Mouse (Mus musculus) liver, embryonic 12.5 days (tissue): Measurements from ENCODE around the gene 6430548M08Rik. TPM values are rescaled to one million over a fixed set of nuclear protein-coding genes. Genes with fewer than 3 reads are reported as not detected.

Experiments used
- ATAC-seq: fragments of 200-750 bp; cut with Nextera tagmentation; 2 replicates; pipeline ENCODE4 v1.8.0; 2017; ENCODE audit warnings: moderate number of reproducible peaks, mild to moderate bottlenecking, moderate library complexity
- H3K27ac ChIP-seq: fragments of 300-500 bp; sonication (generic); 2 replicates; pipeline ENCODE4 v1.5.1; 2016; ENCODE audit warnings: mild to moderate bottlenecking
- H3K27me3 ChIP-seq: fragments of 300-500 bp; sonication (generic); replicated peaks from 2 replicates; pipeline ENCODE4 v1.6.1; 2016; ENCODE audit warnings: mild to moderate bottlenecking, moderate library complexity
- H3K36me3 ChIP-seq: fragments of 300-500 bp; sonication (generic); 2 replicates; pipeline ENCODE4 v1.6.1; 2016; ENCODE audit warnings: mild to moderate bottlenecking, moderate library complexity
- H3K4me1 ChIP-seq: fragments of 300-500 bp; sonication (generic); 2 replicates; pipeline ENCODE4 v1.6.1; 2016
- H3K4me2 ChIP-seq: fragments of 300-500 bp; sonication (generic); 2 replicates; pipeline ENCODE4 v1.6.1; 2016; ENCODE audit warnings: mild to moderate bottlenecking, moderate library complexity
- H3K4me3 ChIP-seq: fragments of 300-500 bp; sonication (generic); 2 replicates; pipeline ENCODE4 v1.5.1; 2016; ENCODE audit warnings: mild to moderate bottlenecking, moderate library complexity
- H3K9ac ChIP-seq: fragments of 300-500 bp; sonication (generic); 2 replicates; pipeline ENCODE4 v1.6.1; 2016; ENCODE audit warnings: mild to moderate bottlenecking, moderate library complexity
- H3K9me3 ChIP-seq: fragments of 300-500 bp; sonication (generic); replicated peaks from 2 replicates; pipeline ENCODE4 v1.6.1; 2016; ENCODE audit warnings: mild to moderate bottlenecking, moderate library complexity
- WGBS: fragments of 180-500 bp; shearing (Covaris S2); methylation state at CpG from one replicate; pipeline ENCODE4 v1.1.7; 2016; ENCODE audit not compliant: insufficient replicate concordance; 5-methylcytosine and 5-hydroxymethylcytosine counted together
- polyA plus RNA-seq: library from polyadenylated mRNA; unstranded; fragments of >200 nt; fragmentation: Nextera tagmentation; extraction: Ambion mirVana; gene quantifications from 2 replicates; pipeline ENCODE4 v1.2.1, GENCODE M21; 2016

Gene 6430548M08Rik
- polyA plus RNA-seq, 1 experiment from 2014 or later, result 1.8 TPM

DNA sequence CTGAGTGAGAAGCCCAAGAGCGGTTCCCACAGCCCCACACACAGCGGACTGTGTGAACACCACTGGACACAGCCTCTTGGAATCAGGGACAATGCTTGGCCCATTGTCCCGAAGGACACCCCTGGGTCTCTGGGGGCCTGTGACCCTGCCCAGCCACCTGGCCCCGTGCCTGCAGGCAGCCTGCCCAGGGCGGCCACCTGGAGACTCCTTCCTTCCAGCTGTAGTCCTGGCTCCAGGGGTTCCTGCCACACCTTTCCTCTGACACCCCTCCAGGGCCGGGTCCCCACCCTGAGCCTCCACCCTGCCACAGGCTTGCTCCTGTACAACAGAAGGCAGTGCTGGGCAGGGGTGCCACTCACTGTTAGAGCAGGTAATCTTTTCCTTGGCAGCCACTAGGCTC is 74.6 kb downstream of the 6430548M08Rik start:
- H3K27me3 ChIP-seq, result peaks cover 24% of the 10 kb centered on the region
- 69% methylated on average over 6 of the region's 6 CpGs for WGBS
- no peak for ATAC-seq
- no peak overlapping the region for H3K4me3 ChIP-seq
- no peaks in the 10 kb centered on the region for H3K9me3 ChIP-seq
- H3K4me2 ChIP-seq, result no peak overlapping the region
- no peaks in the 10 kb centered on the region for H3K36me3 ChIP-seq
- no peak overlapping the region for H3K27ac ChIP-seq
- H3K4me1 ChIP-seq, result peaks cover 18% of the 10 kb centered on the region; the same call in 1 of the 2 replicates
- H3K9ac ChIP-seq, result no peak overlapping the region

DNA sequence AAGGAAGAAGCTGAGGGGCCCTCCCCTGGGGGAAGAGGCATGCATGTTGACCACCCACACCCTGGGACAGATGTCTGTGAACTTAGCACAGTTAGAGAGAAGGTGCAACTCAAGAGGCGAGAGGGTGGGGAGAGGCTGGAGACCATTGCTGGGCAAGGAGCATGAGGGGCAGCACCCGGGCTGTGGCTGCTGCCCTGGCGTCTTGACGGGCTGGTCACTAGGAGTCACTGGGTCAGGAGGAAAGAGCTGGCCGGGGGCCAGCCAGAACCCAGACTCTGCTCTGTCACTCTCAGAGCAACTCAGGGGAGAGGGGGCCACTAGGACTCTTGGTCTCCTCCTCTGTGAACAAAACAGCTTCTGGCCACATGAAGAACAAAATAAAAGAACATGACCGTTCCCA is 75.5 kb downstream of the 6430548M08Rik start:
- Histone ChIP-seq H3K4me1 (peaks cover 14% of the 10 kb centered on the region; the same call in 1 of the 2 replicates), H3K9me3 (no peaks in the 10 kb centered on the region), H3K4me2 (no peak overlapping the region), H3K27me3 (peaks cover 16% of the 10 kb centered on the region), H3K9ac (no peak overlapping the region), H3K4me3 (no peak overlapping the region), H3K36me3 (no peaks in the 10 kb centered on the region), H3K27ac (no peak overlapping the region)
- 54% methylated on average over 6 of the region's 6 CpGs for WGBS
- ATAC-seq, result no peak

DNA sequence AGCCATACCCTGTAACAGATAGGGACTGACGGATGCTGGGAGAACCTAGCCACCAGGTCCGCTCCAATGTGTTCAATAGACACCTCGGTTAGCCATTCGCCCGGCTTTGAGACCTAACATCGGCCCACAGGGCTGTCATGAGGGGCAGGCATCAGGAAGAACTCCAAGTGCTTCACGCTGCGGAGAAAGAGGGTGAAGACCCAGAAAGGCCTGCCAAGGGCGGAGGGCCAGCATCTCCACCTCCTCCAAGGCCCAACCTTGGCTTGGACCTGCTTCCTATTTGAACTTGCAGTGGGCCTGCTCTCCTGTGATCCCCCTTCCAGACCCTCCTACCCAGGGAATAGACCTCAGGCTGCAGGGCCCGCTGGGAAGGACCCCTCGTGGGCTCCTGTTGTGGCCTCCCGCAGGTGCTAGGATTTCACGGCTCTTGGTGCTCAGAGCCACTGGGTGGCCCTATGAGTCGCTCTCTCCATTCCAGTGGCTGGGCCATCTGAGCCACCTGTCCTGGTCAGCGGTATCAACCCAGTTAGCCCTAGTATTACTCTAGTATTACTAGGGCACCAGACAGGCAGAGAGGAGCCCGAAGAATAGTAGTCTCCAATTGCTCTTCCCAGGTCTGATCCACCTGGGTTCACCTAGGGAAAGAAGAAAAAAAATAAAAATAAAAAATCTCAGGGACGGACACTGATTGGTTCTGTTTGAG is 76.3 kb downstream of the 6430548M08Rik start:
- Histone ChIP-seq H3K4me2 (no peak overlapping the region), H3K9me3 (no peaks in the 10 kb centered on the region), H3K27ac (no peak overlapping the region), H3K4me3 (no peak overlapping the region), H3K4me1 (0 out of 2 replicates have a peak, but pooled peaks cover 8% of the 10 kb centered on the region), H3K27me3 (peaks cover 8% of the 10 kb centered on the region), H3K9ac (no peak overlapping the region), H3K36me3 (no peaks in the 10 kb centered on the region)
- WGBS, result 65% methylated on average over 17 of the region's 17 CpGs
- ATAC-seq, result no peak

DNA sequence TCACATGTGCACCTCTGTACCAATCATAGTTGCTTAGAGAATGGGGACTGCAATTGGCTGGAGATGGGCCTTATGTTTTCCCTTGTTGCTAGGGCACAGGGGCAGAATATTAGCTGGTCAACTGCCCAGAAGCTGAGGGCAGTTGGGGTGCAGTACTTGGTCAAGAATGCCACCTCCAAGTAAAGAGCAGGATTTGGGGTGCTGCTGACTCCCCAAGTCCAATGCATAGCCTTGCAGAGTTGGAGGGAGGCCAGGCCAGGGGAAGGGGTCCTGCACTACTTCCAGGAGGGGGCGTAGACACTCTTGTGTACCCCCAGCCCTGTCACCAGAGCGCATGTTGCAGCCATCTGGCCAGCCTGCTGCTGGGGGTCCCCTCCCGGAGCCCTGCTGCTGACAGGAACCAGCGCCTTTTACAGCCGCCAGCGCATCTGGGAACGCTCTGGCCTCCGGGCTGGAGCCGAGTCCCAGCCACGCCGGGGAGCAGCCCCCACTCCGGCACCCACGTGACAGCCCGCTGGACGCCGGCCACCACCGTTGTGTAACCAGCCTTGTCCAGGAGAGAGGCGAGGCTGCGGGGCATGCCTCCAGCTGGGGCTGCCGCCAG is 77.0 kb downstream of the 6430548M08Rik start:
- WGBS, result 44% methylated on average over 20 of the region's 20 CpGs
- H3K36me3 ChIP-seq, result no peaks in the 10 kb centered on the region
- peak overlapping the region; percentile 25 for H3K4me2 ChIP-seq
- peaks cover 4% of the 10 kb centered on the region for H3K27me3 ChIP-seq
- H3K4me1 ChIP-seq, result 0 out of 2 replicates have a peak, but pooled peaks cover 3% of the 10 kb centered on the region
- no peak overlapping the region for H3K27ac ChIP-seq
- peak; percentile 44 for ATAC-seq
- no peaks in the 10 kb centered on the region for H3K9me3 ChIP-seq
- H3K9ac ChIP-seq, result no peak overlapping the region
- no peak overlapping the region for H3K4me3 ChIP-seq

DNA sequence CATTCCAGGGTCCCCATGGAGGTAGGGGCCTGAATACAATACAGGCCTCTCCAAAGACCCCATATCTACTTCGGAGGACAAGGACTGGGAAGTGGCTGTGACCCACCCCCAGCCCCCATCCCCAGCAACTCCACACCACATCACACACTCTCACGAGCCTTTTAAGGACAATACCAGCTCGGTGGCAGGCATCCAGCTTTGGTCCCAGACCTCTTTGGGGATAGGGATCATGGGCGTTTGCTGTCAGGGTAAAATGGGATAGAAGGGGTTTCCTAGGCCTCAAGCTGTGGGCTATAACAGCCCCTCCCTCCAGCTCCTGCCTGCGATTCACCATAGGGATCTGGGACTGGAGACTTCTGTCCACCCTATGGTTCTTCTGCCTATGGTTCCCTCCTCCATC is 77.7 kb downstream of the 6430548M08Rik start:
- no peak overlapping the region for H3K9ac ChIP-seq
- WGBS, result 65% methylated on average over 5 of the region's 5 CpGs
- H3K27ac ChIP-seq, result no peak overlapping the region
- H3K27me3 ChIP-seq, result peaks cover 4% of the 10 kb centered on the region
- 0 out of 2 replicates have a peak, but pooled peaks cover 2% of the 10 kb centered on the region for H3K4me1 ChIP-seq
- no peaks in the 10 kb centered on the region for H3K9me3 ChIP-seq
- no peak overlapping the region for H3K4me3 ChIP-seq
- H3K36me3 ChIP-seq, result no peaks in the 10 kb centered on the region
- no peak for ATAC-seq
- H3K4me2 ChIP-seq, result no peak overlapping the region

DNA sequence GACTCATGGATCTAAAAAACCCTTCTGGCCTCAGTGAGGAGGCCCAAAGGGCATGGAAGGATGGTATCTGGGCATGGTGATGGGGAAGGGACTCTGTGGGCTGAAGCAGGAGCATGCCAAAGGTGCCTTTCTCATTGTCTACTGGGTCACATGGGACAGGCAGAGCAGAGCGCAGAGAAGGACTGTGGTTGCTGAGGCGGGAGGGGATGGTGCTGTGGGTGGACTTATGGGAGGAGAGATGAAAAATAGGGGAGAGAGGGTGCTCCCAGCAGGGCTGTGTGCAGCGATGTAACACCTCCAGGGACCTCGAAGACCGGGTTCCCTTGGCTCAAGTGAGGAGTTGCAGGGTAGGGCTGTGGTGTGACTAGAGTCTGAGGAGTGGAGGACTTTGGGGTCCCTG is 78.2 kb downstream of the 6430548M08Rik start:
- Histone ChIP-seq H3K9me3 (no peaks in the 10 kb centered on the region), H3K9ac (no peak overlapping the region), H3K4me1 (no peaks in the 10 kb centered on the region), H3K27me3 (peaks cover 4% of the 10 kb centered on the region), H3K4me3 (no peak overlapping the region), H3K27ac (no peak overlapping the region), H3K36me3 (no peaks in the 10 kb centered on the region), H3K4me2 (no peak overlapping the region)
- ATAC-seq, result no peak
- WGBS, result 80% methylated on average over 5 of the region's 5 CpGs

DNA sequence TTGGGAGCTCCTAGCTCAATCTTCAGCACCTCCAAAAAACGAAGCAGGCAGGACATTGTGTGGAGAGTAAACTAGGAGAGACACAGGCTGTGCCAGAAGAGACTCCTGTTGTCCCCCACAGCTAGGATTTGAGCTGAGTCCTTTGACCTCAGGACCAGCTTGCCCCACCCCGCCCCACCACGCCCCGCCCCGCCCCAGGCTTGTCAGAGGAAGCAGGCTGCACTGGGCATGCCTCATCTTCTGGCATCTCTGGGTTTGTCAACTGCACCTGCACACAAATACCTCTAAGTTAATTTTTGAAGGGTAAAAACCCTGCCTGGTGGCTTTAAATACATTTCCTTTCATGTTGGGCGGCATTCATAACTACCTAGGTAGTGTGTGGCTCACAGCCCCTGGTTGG is 87.4 kb downstream of the 6430548M08Rik start:
- no peak overlapping the region for H3K9ac ChIP-seq
- peaks cover 9% of the 10 kb centered on the region; the same call in 1 of the 2 replicates for H3K9me3 ChIP-seq
- ATAC-seq, result no peak
- no peak overlapping the region for H3K4me2 ChIP-seq
- H3K27me3 ChIP-seq, result peaks cover 5% of the 10 kb centered on the region; the same call in 1 of the 2 replicates
- H3K4me3 ChIP-seq, result no peak overlapping the region
- 51% methylated on average over 6 of the region's 6 CpGs for WGBS
- H3K4me1 ChIP-seq, result peaks cover 5% of the 10 kb centered on the region; the same call in 1 of the 2 replicates
- H3K36me3 ChIP-seq, result no peaks in the 10 kb centered on the region
- H3K27ac ChIP-seq, result no peak overlapping the region

DNA sequence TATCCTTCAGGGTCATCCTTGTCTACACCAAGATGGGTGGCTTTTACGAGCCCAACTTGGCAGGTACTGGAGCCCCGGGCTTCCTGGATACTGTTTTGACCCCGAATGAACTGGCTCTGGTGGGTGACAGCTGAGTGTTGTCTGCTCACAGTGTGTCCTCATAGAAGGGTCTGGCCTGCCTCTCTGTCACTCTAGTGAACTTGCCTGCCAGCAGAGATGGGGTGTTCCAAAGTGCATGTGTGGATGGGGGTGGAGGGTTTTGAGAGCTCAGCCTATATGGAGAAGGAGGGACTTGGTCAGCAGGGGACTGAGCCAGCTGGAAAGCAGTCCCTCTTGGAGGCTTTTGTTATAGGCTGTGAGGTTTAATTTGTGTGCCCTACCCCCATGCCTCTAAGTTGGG is 88.6 kb downstream of the 6430548M08Rik start:
- Histone ChIP-seq H3K9ac (no peak overlapping the region), H3K27ac (no peak overlapping the region), H3K4me3 (no peak overlapping the region), H3K4me1 (peaks cover 5% of the 10 kb centered on the region; the same call in 1 of the 2 replicates), H3K4me2 (no peak overlapping the region), H3K9me3 (peaks cover 9% of the 10 kb centered on the region; the same call in 1 of the 2 replicates), H3K36me3 (no peaks in the 10 kb centered on the region), H3K27me3 (peaks cover 5% of the 10 kb centered on the region; the same call in 1 of the 2 replicates)
- no peak for ATAC-seq
- WGBS, result 43% methylated on average over 3 of the region's 3 CpGs

DNA sequence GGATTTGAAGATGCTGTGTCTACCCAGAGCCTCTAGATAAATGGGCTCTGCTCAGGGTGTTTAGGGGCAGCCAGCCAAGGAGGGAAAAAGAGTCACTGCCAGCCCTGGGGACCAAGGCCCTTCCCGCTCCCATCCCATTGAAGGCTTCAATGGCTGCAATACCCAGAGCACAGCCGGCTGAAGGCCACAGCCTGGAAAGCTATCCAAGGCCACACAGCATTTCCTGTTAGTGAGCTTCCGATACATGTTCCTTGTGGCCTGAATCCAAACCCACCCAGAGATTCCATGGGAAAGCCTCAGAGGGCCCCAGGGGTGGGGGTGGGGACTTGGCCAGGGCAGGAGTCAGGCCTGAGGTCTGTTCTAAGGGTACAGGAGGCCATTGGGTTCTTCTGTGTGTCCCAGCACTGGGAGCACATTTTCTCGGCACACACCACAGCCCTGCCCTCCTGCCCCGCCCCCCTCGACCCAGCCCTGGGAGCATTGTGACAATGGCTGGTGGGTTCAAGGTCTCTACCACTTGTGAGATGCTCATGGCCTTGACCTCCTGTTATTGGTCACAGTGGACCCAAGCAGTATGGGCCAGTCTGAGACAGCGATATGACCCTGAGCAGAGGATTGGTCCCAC is 90.9 kb downstream of the 6430548M08Rik start:
- ATAC-seq, result no peak
- H3K4me2 ChIP-seq, result no peak overlapping the region
- H3K4me3 ChIP-seq, result no peak overlapping the region
- H3K9me3 ChIP-seq, result peaks cover 5% of the 10 kb centered on the region; the same call in 1 of the 2 replicates
- no peak overlapping the region for H3K27ac ChIP-seq
- peaks cover 5% of the 10 kb centered on the region; the same call in 1 of the 2 replicates for H3K27me3 ChIP-seq
- 57% methylated on average over 7 of the region's 7 CpGs for WGBS
- H3K36me3 ChIP-seq, result no peaks in the 10 kb centered on the region
- peaks cover 5% of the 10 kb centered on the region; the same call in 1 of the 2 replicates for H3K4me1 ChIP-seq
- no peak overlapping the region for H3K9ac ChIP-seq

DNA sequence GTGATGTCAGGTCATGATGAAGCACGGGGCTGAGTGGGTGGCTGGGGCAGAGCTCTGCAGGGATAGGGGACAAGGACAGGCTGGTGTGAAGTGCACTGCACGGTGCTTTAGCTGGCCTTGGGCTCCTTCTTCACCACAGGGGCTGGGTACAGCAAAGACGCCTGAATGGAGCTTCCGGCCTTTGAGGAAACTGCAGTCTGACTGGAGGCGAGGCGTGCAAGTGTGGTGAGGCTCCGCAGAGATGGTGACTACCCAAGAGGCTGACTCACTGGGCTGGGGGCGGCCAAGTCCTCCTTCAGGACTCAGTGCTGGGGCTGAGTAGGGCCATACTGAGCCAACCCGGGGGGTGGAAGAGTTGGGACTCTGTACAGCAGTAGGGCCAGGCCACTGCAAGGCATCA is 92.0 kb downstream of the 6430548M08Rik start:
- Histone ChIP-seq H3K4me1 (peaks cover 7% of the 10 kb centered on the region; the same call in 1 of the 2 replicates), H3K9me3 (no peaks in the 10 kb centered on the region), H3K36me3 (no peaks in the 10 kb centered on the region), H3K4me2 (no peak overlapping the region), H3K4me3 (no peak overlapping the region), H3K9ac (no peak overlapping the region), H3K27ac (no peak overlapping the region), H3K27me3 (peaks cover 15% of the 10 kb centered on the region)
- ATAC-seq, result no peak
- WGBS, result 60% methylated on average over 9 of the region's 9 CpGs

DNA sequence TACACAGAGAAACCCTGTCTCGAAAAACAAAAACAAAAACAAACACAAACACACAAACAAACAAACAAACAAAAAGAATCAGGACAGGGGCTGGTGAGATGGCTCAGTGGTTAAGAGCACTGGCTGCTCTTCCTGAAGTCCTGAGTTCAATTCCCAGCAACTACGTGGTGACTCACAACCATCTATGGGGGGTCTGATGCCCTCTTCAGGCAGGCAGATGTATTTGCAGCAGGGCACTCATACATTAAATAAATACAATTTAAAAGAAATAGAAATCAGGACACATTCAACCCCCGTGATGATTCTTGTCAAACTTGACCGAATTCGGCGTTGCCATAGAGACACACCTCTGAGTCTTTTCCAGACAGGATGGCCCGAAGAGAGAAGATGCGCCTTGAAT is 93.4 kb downstream of the 6430548M08Rik start:
- Histone ChIP-seq H3K4me1 (peaks cover 12% of the 10 kb centered on the region), H3K27me3 (peaks cover 28% of the 10 kb centered on the region), H3K9ac (no peak overlapping the region), H3K4me2 (no peak overlapping the region), H3K27ac (no peak overlapping the region), H3K4me3 (no peak overlapping the region), H3K9me3 (no peaks in the 10 kb centered on the region), H3K36me3 (no peaks in the 10 kb centered on the region)
- ATAC-seq, result no peak
- 61% methylated on average over 8 of the region's 8 CpGs for WGBS

DNA sequence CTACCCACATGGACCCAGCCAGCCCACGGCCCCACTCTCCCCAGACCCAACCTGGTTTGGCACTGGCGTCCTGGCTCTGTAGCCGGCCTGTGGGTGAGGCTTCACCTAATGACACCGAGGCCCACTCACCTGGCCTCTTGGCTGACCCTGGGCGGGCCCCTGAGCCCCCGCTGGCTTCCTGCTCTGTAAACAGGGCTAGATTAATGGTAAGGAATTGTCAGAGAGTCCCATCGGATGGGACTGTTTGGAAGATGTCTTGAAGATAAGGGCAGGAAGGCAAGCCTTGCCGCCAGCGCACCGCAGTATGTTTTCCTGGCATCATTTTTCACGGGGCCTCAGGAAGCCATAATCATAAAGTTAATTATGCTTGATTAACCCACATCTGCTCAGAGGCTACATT is 94.2 kb downstream of the 6430548M08Rik start:
- Histone ChIP-seq H3K27me3 (peaks cover 28% of the 10 kb centered on the region), H3K4me2 (no peak overlapping the region), H3K27ac (no peak overlapping the region), H3K36me3 (no peaks in the 10 kb centered on the region), H3K9me3 (no peaks in the 10 kb centered on the region), H3K4me1 (peaks cover 12% of the 10 kb centered on the region), H3K4me3 (no peak overlapping the region), H3K9ac (no peak overlapping the region)
- ATAC-seq, result no peak
- 54% methylated on average over 11 of the region's 11 CpGs for WGBS
